Mouse (Mus musculus): Measurements from ENCODE around the gene Aph1b.
"Not testable (repeated sequence)": the region's sequence is repeated elsewhere in the genome, so short reads cannot be mapped to it uniquely, and the experiment has no call there.

The Aph1b gene

GRCm38 (mm10) chr9:66795464-66796324 is at the start of gene Aph1b:
TSS of gene Aph1b (minus strand) at chr9:66795490.
- DNase-seq (ENCODE audit: low spot score): peak; percentile 98

GRCm38 (mm10) chr9:66835097-66835480 is 39.8 kb upstream of the Aph1b start:
- no peak for DNase-seq (ENCODE audit: low spot score)

GRCm38 (mm10) chr9:66834318-66835096 is 39.2 kb upstream of the Aph1b start, which contains the start of gene Aph1c:
TSS of gene Aph1c (minus strand) at chr9:66834726.
- peak; percentile 99 for DNase-seq (ENCODE audit: low spot score)

DNA sequence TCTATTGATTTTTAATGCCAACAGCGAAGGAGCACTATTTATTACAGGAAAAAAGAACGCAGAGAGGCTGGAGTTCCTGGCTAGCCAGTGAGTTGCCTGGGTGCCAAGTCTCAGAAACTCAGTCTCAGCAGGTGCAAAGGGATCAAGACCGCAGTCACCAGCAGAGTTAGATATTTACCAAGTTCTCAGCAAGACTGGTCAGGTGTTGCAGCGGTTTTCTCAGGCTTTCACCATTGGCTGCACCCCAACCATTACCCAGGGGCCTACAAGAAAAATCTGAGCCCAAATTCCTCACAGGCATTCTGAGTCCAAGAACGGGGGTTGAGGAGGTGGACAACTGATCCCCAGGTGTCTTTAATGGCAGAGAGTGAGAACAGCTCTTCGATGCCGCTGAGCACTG is 38.6 kb upstream of the Aph1b start:
- no peak for DNase-seq (ENCODE audit: low spot score)

DNA sequence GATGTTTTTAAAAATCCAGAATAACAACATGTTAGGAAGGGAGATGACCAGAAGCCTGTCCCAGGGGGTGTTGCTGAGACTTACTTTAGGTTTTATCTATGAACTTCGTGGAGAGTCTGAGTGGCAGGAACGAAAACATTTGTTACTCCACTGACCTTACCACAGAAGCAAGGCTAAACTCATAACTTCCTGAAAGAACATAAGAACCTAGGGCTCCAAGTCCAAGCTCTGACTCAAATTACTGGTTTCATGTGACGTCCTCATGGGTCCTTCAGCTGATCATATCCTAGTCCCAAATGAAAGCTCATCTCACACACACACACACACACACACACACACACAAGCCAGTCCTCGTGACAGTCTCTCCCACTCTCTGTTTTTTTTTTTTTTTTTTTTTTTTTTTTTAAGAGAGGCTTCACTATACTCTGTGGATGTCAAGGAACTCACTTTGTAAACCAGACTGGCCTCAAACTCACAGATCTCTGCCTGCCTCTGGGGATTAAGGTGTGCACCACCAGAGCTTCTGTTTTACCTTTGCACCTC is 37.1 kb upstream of the Aph1b start:
- DNase-seq (ENCODE audit: low spot score): no peak

DNA sequence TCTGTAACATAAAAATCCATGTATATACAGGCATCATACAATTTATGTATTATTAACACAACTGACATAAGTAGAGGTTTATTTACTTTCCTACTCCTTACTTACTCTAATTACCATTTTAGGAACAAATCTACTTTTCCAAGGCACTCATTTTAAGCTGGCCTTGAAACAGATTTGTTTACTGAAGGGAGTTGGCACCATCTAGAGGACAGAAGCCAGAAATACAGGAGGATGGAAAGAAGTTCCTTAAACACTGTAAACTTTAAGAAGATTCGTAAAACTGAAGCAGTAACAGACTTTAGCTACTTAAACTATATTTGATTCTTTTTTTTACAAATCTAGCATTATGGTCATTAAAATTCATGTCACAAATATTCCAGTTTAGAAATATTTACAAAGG is 30.7 kb upstream of the Aph1b start:
- DNase-seq (ENCODE audit: low spot score): peak; percentile 54

DNA sequence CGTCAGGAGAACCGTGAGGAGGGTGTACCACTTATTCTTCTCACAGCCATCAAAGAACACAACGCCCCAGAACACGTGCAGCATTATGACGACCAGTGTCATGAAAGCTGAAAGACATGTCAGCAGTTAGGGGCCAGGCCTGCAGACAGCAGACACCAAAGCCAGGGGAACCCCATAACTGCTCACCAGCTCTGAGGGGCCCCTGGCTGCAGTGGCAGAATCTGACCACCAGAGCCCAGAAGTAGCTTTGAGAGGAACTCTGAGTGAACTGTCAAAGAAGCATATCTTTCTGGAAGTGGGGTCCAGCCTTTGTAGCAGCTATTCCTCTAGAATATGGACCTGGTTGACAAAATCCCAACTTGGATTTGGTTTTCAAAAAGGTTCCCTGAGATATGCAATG is 27.0 kb upstream of the Aph1b start:
- DNase-seq (ENCODE audit: low spot score): not testable (repeated sequence)

GRCm38 (mm10) chr9:66820996-66821395 is 25.7 kb upstream of the Aph1b start:
- no peak for DNase-seq (ENCODE audit: low spot score)

GRCm38 (mm10) chr9:66813392-66813791 is 18.1 kb upstream of the Aph1b start:
- DNase-seq (ENCODE audit: low spot score): no peak

- not testable (repeated sequence) for DNase-seq (ENCODE audit: low spot score)
These were observed 10.7 kb upstream of the Aph1b start for GRCm38 (mm10) chr9:66805951-66806350.

DNA sequence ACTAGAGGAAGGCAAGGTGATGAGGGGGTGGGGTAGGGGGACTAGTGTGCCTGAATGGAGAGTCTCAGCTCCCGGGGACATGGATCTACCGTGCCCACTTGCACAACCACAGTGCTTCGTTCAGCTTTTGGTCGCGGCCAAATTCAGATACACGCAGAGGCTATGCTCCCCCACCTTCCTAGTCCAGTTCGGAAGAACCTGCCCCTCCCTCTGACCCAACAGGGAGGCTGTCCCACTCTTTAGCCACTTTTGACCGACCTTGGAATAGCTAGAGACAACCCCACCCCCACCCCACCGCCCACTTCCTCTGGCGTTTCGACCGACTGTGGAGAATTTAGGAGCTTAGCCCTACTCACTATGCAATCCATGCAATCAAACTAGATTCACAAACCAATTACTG is 6.7 kb upstream of the Aph1b start:
- DNase-seq (ENCODE audit: low spot score): no peak

DNA sequence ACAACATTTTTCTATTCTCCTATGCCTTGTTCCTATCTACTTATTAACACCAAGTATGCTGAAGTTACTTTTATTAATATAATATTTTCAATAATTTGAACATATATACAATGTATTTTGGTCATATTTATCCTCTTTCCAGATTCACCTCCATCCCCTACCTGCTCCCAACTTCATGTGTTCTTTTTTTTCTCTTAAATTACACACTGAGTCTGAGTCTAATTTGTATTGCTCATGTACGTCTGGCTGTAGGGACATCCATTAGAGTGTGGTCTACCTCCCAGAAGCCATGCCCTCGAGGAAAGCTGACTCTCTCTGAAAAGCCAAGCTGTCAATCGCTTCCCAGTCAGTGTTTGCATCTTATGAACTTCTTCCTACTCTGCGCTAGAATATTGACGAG is 1.4 kb upstream of the Aph1b start, which contains the start of gene Gm10647:
TSS of gene Gm10647 (plus strand) at position 301 of the 400 bp plus-strand sequence.
- DNase-seq (ENCODE audit: low spot score): no peak

DNA sequence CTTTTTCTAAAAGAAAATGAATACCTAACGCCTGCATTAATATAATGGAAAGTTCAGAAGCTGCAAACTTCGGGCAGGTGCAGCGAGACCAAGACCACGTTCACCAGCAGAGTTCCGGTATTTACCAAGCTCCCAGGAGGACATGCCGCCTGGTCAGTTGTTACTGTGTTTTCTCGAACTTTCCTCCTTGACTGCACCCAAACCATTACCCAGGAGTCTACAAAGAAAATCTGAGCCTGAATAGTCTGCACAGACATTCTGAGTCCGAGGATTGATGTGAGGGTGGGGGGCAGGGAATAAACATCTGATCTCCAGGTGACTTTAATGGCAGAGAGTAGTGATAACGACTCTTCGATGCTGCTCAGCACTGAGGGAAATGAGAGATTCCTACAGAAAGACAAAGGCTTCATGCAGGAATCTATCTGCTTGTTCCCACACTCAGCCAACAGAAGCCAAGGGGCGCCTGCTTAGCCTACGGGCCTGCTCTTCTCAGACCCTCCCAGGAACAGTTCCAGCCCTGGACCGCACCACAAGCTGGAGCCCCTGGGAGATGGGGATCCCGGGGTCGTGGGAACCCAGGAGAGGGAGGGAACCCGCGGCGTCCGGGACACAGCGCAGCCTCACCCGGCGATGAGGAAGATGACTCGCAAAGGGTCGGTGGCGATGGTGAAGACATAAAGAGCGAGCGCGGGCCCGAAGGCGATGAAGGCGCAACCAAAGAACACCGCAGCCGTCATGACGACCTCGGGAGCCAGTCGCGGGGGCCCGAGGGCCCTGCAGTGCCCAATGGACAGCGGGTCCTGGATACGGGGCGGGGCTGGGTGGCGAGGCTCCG is 444 bp downstream of the Aph1b start:
- DNase-seq (ENCODE audit: low spot score): peak; percentile 23

DNA sequence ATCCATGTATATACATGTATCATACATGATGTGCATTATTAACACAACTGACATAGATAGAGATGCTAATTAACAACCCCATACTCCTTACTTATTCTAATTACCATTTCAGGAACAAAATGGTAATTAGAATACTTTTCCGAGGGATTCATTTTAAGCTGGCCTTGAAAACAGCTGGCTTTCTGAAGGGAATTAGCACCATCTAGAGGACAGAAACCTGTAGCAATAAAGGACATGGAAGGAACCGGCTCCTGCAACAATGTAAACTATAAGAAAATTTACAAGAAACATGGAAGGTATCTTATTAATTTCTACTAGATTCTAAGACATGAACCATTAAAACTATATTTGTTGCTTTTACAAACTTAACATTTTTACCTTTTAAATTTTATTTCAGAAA is 7.5 kb downstream of the Aph1b start:
- peak; percentile 17 for DNase-seq (ENCODE audit: low spot score)

DNA sequence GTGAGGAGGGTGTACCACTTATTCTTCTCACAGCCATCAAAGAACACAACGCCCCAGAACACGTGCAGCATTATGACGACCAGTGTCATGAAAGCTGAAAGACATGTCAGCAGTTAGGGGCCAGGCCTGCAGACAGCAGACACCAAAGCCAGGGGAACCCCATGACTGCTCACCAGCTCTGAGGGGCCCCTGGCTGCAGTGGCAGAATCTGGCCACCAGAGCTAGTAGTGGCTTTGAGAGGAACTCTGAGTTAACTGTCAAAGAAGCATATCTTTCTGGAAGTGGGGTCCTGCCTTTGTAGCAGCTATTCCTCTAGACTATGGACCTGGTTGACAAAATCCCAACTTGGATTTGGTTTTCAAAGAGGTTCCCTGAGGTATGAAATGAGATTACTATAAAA is 10.7 kb downstream of the Aph1b start:
- DNase-seq (ENCODE audit: low spot score): not testable (repeated sequence)

DNA sequence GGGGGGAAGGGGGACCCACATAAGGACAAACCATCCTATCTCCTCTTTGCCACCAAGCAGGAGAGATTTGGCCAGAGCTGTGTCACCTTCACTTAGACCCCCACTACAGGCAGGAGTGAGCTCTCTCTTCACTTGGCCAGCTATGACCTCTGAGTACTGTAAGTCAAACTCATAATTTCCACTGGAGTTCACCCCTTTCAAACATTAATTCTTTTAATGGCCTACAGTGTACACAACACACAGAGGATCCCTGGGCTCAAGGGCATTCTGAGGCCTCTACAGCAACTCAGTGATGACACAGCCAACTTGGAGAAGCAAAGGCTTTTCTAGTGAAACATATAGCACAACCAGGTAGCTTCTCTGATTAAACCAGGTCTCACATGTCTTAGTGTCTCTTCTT is 24.6 kb downstream of the Aph1b start:
- DNase-seq (ENCODE audit: low spot score): no peak

GRCm38 (mm10) chr9:66769275-66769674 is 26.0 kb downstream of the Aph1b start:
- DNase-seq (ENCODE audit: low spot score): no peak

DNA sequence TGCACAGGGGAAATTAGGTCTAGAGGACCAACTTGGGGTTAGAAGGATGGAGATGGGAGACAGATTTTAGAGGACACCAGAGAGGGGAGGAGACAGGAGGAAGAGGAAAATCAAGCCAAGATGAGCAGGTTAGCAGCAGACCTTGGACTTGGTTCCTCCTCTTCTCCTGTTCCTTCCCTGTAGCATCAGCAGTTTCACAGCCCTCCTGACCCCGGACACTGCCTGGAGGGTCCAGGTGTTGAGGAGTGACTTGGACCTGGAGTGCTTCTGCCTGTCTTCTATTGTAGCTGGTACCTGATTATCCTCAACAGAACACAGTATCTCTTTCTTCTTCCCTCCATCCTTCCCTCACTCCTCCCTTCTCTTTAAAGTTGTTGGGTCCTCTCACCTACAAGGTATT is 26.6 kb downstream of the Aph1b start:
- no peak for DNase-seq (ENCODE audit: low spot score)

DNA sequence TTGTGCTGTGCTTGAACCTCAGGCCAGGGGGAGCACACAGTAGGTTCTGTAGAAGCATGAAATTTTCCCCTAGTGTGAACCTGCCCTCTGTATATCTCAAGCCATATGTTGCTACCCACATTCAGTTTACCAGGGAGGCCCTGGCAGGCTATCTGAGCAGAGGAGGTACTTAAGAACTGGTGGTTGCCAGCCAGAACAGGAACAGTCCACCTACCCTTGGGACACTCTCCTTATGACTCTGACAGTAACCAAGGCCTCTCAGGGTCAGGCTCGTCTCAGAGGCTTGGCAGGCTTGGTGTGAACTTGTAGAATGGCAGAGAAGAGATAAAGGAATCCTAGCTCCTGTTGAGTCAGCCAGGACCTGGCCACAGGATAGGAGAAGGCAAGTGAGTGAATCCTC is 34.3 kb downstream of the Aph1b start:
- DNase-seq (ENCODE audit: low spot score): no peak

- no peak for DNase-seq (ENCODE audit: low spot score)
These were observed 42.4 kb downstream of the Aph1b start for GRCm38 (mm10) chr9:66752849-66753248.

DNA sequence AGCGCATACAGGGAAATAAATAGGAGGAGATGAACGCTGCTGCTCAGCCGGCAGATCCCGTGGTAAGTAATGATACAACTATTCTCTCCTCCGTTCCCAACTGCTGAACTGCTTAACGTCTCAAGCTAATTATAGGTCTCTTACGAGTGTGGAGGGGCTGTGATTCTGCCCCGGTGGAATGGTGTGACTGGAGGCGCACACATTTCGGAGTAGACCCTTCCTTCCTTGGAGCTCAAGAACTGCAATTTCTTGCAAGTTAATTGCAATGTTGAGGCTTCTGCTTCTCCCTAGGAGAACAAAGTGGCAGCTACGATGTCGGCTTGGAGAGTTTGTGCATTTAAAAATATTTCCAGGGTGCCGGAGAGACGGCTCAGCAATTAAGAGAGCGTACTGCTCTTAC is 46.9 kb downstream of the Aph1b start:
- no peak for DNase-seq (ENCODE audit: low spot score)

DNA sequence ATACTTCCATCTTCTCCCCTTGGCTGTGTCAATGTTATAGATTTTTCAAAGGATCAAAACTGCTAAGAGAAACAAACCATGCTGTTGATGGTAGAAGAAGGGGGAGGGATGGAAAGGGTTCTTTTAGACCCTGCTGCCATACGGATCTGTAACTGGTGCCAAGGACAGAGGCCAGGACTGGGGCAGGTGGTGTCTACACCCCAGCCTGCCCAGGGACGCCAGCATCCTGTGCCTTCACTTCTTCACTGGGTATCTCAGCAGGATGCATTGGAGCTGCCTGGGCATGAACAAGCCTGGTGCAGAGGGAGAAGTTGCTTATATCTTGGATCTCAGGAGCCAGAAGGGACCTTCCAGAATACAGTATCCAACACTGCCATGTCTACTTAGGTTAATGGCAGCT is 50.8 kb downstream of the Aph1b start:
- no peak for DNase-seq (ENCODE audit: low spot score)

All from c-Kit-positive CD71-positive TER-119-positive erythroid progenitor cells, embryonic 14.5 days (primary cell).